In genomic region chr14:56793243-56793642, GRCm38 (mm10) we compare ENCODE assay signal across 9 mouse cellular contexts. TPM values are rescaled to one million over a fixed set of nuclear protein-coding genes. Genes with fewer than 3 reads are reported as not detected.
DNase-seq lines count a peak whose midpoint lies in the region; ATAC-seq lines count a peak whose summit lies in the region.
"Had no signal": no experiment of that assay in that cellular context is flagged by ENCODE, and none has a peak within 500 bp of the region (broad histone marks: within the 10 kb centered on the region; RNA-seq: fewer than 3 reads in every experiment).

No protein-coding gene starts in this region.

- 45% methylated on average over 2 of the region's 2 CpGs for WGBS in forebrain, embryonic 10.5 days
- WGBS in forebrain, embryonic 15.5 days = 55% methylated on average over 2 of the region's 2 CpGs
- 44% methylated on average over 2 of the region's 2 CpGs for WGBS in midbrain, embryonic 14.5 days
- WGBS in midbrain, embryonic 16.5 days = 36% methylated on average over 2 of the region's 2 CpGs

- H3K36me3 ChIP-seq in forebrain, embryonic 10.5 days (replicated peaks) = peaks cover 72% of the 10 kb centered on the region
- peaks cover 56% of the 10 kb centered on the region for H3K36me3 ChIP-seq in forebrain, embryonic 15.5 days
- H3K36me3 ChIP-seq in midbrain, embryonic 14.5 days (ENCODE audit: control insufficient read depth, insufficient read depth, low read length) = peaks cover 67% of the 10 kb centered on the region
- peaks cover 18% of the 10 kb centered on the region for H3K36me3 ChIP-seq in midbrain, embryonic 16.5 days (ENCODE audit: control insufficient read depth, insufficient read depth, low read length)

- H3K4me1 ChIP-seq in forebrain, embryonic 10.5 days = no peaks in the 10 kb centered on the region
- no peaks in the 10 kb centered on the region for H3K4me1 ChIP-seq in forebrain, embryonic 15.5 days
- no peaks in the 10 kb centered on the region for H3K4me1 ChIP-seq in midbrain, embryonic 14.5 days (ENCODE audit: control insufficient read depth, insufficient read depth, low read length)
- H3K4me1 ChIP-seq in midbrain, embryonic 16.5 days (ENCODE audit: control insufficient read depth, insufficient read depth, low read length) = no peaks in the 10 kb centered on the region
- H3K4me1 ChIP-seq: neural tube, embryonic 13.5 days had no signal

- intact Hi-C loops in heart, postnatal 14 days (cut with DNase I) = loop anchor here (5.0 to 10.0 kb wide), 2 partner anchors 126 to 418 kb away; partner anchors contain the start of gene Mphosph8

- H3K9me3 ChIP-seq in forebrain, embryonic 10.5 days = no peaks in the 10 kb centered on the region
- no peaks in the 10 kb centered on the region for H3K9me3 ChIP-seq in forebrain, embryonic 15.5 days
- H3K9me3 ChIP-seq in midbrain, embryonic 14.5 days (ENCODE audit: control insufficient read depth, low read length) = no peaks in the 10 kb centered on the region
- H3K9me3 ChIP-seq in midbrain, embryonic 16.5 days (replicated peaks; ENCODE audit: control insufficient read depth, low read length, poor library complexity, severe bottlenecking) = no peaks in the 10 kb centered on the region
- H3K9me3 ChIP-seq: neural tube, embryonic 13.5 days had no signal

- DNase-seq in forebrain, embryonic 10.5 days (ENCODE audit: extremely low spot score, low spot score) = peak; percentile 40
- peak; percentile 78 for DNase-seq in midbrain, embryonic 14.5 days
- peak; percentile 51 for DNase-seq in cerebellum, adult 8-10 months
- DNase-seq in heart, postnatal 14 days = peak; percentile 43 to 48
- DNase-seq in lung, postnatal 14 days = peak; percentile 53
- DNase-seq in thymus, adult 18-20 months = peak; percentile 27 to 28

- no peak overlapping the region for H3K9ac ChIP-seq in forebrain, embryonic 15.5 days (replicated peaks)
- no peak overlapping the region for H3K9ac ChIP-seq in midbrain, embryonic 14.5 days (replicated peaks; ENCODE audit: low read length)
- no peak overlapping the region for H3K9ac ChIP-seq in midbrain, embryonic 16.5 days (ENCODE audit: low read depth, low read length)
- H3K9ac ChIP-seq: neural tube, embryonic 13.5 days had no signal

- H3K27ac ChIP-seq in forebrain, embryonic 10.5 days = no peak overlapping the region
- no peak overlapping the region for H3K27ac ChIP-seq in forebrain, embryonic 15.5 days (replicated peaks)
- no peak overlapping the region for H3K27ac ChIP-seq in midbrain, embryonic 14.5 days (replicated peaks; ENCODE audit: low read depth, low read length)
- H3K27ac ChIP-seq in midbrain, embryonic 16.5 days (ENCODE audit: low read length) = no peak overlapping the region
- H3K27ac ChIP-seq: neural tube, embryonic 13.5 days had no signal

- no peak for ATAC-seq in forebrain, embryonic 15.5 days (replicated peaks)
- no peak for ATAC-seq in midbrain, embryonic 14.5 days (ENCODE audit: low FRiP score, low TSS enrichment)
- ATAC-seq in midbrain, embryonic 16.5 days = no peak

- no peak overlapping the region for H3K4me2 ChIP-seq in forebrain, embryonic 15.5 days (replicated peaks)
- H3K4me2 ChIP-seq in midbrain, embryonic 14.5 days (ENCODE audit: low read length) = no peak overlapping the region
- no peak overlapping the region for H3K4me2 ChIP-seq in midbrain, embryonic 16.5 days (ENCODE audit: low read length)
- H3K4me2 ChIP-seq: neural tube, embryonic 13.5 days had no signal

- no peak overlapping the region for H3K4me3 ChIP-seq in forebrain, embryonic 10.5 days
- H3K4me3 ChIP-seq in forebrain, embryonic 15.5 days = no peak overlapping the region
- no peak overlapping the region for H3K4me3 ChIP-seq in midbrain, embryonic 14.5 days (replicated peaks; ENCODE audit: low read depth, low read length)
- no peak overlapping the region for H3K4me3 ChIP-seq in midbrain, embryonic 16.5 days (ENCODE audit: low read depth, low read length)
- H3K4me3 ChIP-seq: neural tube, embryonic 13.5 days had no signal

- no peaks in the 10 kb centered on the region for H3K27me3 ChIP-seq in forebrain, embryonic 10.5 days (ENCODE audit: poor library complexity, severe bottlenecking)
- no peaks in the 10 kb centered on the region for H3K27me3 ChIP-seq in forebrain, embryonic 15.5 days
- no peaks in the 10 kb centered on the region for H3K27me3 ChIP-seq in midbrain, embryonic 14.5 days (ENCODE audit: control insufficient read depth, insufficient read depth, low read length)
- H3K27me3 ChIP-seq in midbrain, embryonic 16.5 days (ENCODE audit: control insufficient read depth, insufficient read depth, low read depth, low read length) = no peaks in the 10 kb centered on the region
- H3K27me3 ChIP-seq: neural tube, embryonic 13.5 days had no signal

RNA-seq across cellular contexts. Expression of gene Pspc1, which starts 15.1 kb away (rescaled TPM):
- polyA plus RNA-seq in forebrain, embryonic 10.5 days (2016; fragmentation: Nextera tagmentation; extraction: Ambion mirVana) = 45.3 and 51.3 TPM in 2 replicates
- polyA plus RNA-seq in forebrain, embryonic 15.5 days (2015; fragmentation: Nextera tagmentation; extraction: Ambion mirVana) = 37.5 and 44.7 TPM in 2 replicates
- polyA plus RNA-seq in midbrain, embryonic 14.5 days (2014; fragmentation: Nextera tagmentation; extraction: Ambion mirVana) = 60.7 and 65.5 TPM in 2 replicates
- 38.8 and 49.1 TPM in 2 replicates for polyA plus RNA-seq in midbrain, embryonic 16.5 days (2015; fragmentation: Nextera tagmentation; extraction: Ambion mirVana)
- total RNA-seq in heart, postnatal 14 days (2021) = 10 to 100 TPM; 13.3 to 16.4 TPM

RNA-seq across cellular contexts. Expression of gene Zmym5, which starts 18.3 kb away (rescaled TPM):
- 23.3 and 23.4 TPM in 2 replicates for polyA plus RNA-seq in forebrain, embryonic 10.5 days (2016; fragmentation: Nextera tagmentation; extraction: Ambion mirVana)
- polyA plus RNA-seq in forebrain, embryonic 15.5 days (2015; fragmentation: Nextera tagmentation; extraction: Ambion mirVana) = 32.0 and 33.5 TPM in 2 replicates
- 31.5 and 34.7 TPM in 2 replicates for polyA plus RNA-seq in midbrain, embryonic 14.5 days (2014; fragmentation: Nextera tagmentation; extraction: Ambion mirVana)
- polyA plus RNA-seq in midbrain, embryonic 16.5 days (2015; fragmentation: Nextera tagmentation; extraction: Ambion mirVana) = 36.4 and 38.5 TPM in 2 replicates
- 10 to 100 TPM; 23.9 to 24.7 TPM for total RNA-seq in heart, postnatal 14 days (2021)

Comparison
In these comparisons a context has a peak if more than half of its experiments do, and no peak if none do; other contexts are left out.
1. DNase-seq: peak in every context shown above with its lines; median percentile 78 in midbrain, embryonic 14.5 days; 53 in lung, postnatal 14 days; 51 in cerebellum, adult 8-10 months; 46 in heart, postnatal 14 days; 40 in forebrain, embryonic 10.5 days; 28 in thymus, adult 18-20 months.